Comparison of ENCODE assay signal across 8 mouse cellular contexts in genomic region chr13:13394096-13394395, GRCm38 (mm10). TPM values are rescaled to one million over a fixed set of nuclear protein-coding genes. Genes with fewer than 3 reads are reported as not detected.
DNase-seq lines count a peak whose midpoint lies in the region; ATAC-seq and TF ChIP-seq lines count a peak whose summit lies in the region.
"Not testable (repeated sequence)": the region's sequence is repeated elsewhere in the genome, so short reads cannot be mapped to it uniquely, and the experiment has no call there.

No protein-coding gene starts in this region.

- DNase-seq in R1 (ENCODE audit: low read depth, low spot score): peak; percentile 67
- peak; percentile 81 for DNase-seq in embryo, embryonic 11 days
- not testable (repeated sequence) for DNase-seq in layer of hippocampus, adult 2 months (ENCODE audit: low spot score in 2 of 2)
- peak; percentile 10 for DNase-seq in thymus, postnatal 14 days

- not testable (repeated sequence) for H3K36me3 ChIP-seq in hindbrain, embryonic 16.5 days (ENCODE audit: control insufficient read depth, insufficient read depth, low read length); lung, embryonic 16.5 days (ENCODE audit: control insufficient read depth, insufficient read depth, low read length); neural tube, embryonic 12.5 days

- ATAC-seq in granulocyte monocyte progenitor cell, adult 5-6 weeks (replicated peaks; ENCODE audit: poor library complexity, severe bottlenecking): peak; percentile 60
- not testable (repeated sequence) for ATAC-seq in hindbrain, embryonic 16.5 days
- peak; percentile 75 for ATAC-seq in lung, embryonic 16.5 days (ENCODE audit: low read depth)
- peak; percentile 79 for ATAC-seq in neural tube, embryonic 12.5 days (ENCODE audit: low FRiP score, low read depth)

- peak overlapping the region; percentile 51 for H3K4me2 ChIP-seq in hindbrain, embryonic 16.5 days (ENCODE audit: low read length)
- H3K4me2 ChIP-seq in lung, embryonic 16.5 days (ENCODE audit: low read depth, low read length): peak overlapping the region; percentile 58
- peak overlapping the region; percentile 52 for H3K4me2 ChIP-seq in neural tube, embryonic 12.5 days (replicated peaks)

- peak overlapping the region; percentile 44 for H3K4me3 ChIP-seq in hindbrain, embryonic 16.5 days (ENCODE audit: low read length)
- peak overlapping the region; percentile 36 for H3K4me3 ChIP-seq in layer of hippocampus, adult 2 months
- H3K4me3 ChIP-seq in lung, embryonic 16.5 days (ENCODE audit: low read length): peak overlapping the region; percentile 44
- peak overlapping the region; percentile 25; the same call in 1 of the 2 replicates for H3K4me3 ChIP-seq in neural tube, embryonic 12.5 days

- not testable (repeated sequence) for TF ChIP-seq CTCF in layer of hippocampus, adult 2 months (conservative IDR thresholded peaks at IDR 0.05)

- not testable (repeated sequence) for H3K27me3 ChIP-seq in hindbrain, embryonic 16.5 days (replicated peaks; ENCODE audit: control insufficient read depth, insufficient read depth, low read length); lung, embryonic 16.5 days (ENCODE audit: control insufficient read depth, insufficient read depth, low read depth, low read length); neural tube, embryonic 12.5 days (replicated peaks)

- not testable (repeated sequence) for H3K4me1 ChIP-seq in hindbrain, embryonic 16.5 days (ENCODE audit: control insufficient read depth, insufficient read depth, low read depth, low read length); lung, embryonic 16.5 days (replicated peaks; ENCODE audit: control insufficient read depth, insufficient read depth, low read length); neural tube, embryonic 12.5 days

- peak overlapping the region; percentile 48 for H3K9ac ChIP-seq in hindbrain, embryonic 16.5 days (ENCODE audit: low read depth, low read length)
- H3K9ac ChIP-seq in lung, embryonic 16.5 days (ENCODE audit: low read length); neural tube, embryonic 12.5 days: not testable (repeated sequence)

- H3K27ac ChIP-seq in hindbrain, embryonic 16.5 days (ENCODE audit: low read depth, low read length); layer of hippocampus, adult 2 months; lung, embryonic 16.5 days (ENCODE audit: low read length); neural tube, embryonic 12.5 days: not testable (repeated sequence)

- WGBS in hindbrain, embryonic 16.5 days: under 1% methylated on average over 12 of the region's 15 CpGs
- WGBS in lung, embryonic 16.5 days: under 1% methylated on average over 12 of the region's 15 CpGs
- WGBS in neural tube, embryonic 12.5 days: 2% methylated on average over 15 of the region's 15 CpGs

- H3K9me3 ChIP-seq in hindbrain, embryonic 16.5 days (ENCODE audit: control insufficient read depth, low read length); lung, embryonic 16.5 days (ENCODE audit: control insufficient read depth, low read length); neural tube, embryonic 12.5 days: not testable (repeated sequence)

RNA-seq across cellular contexts. Expression of gene Gpr137b, which starts 0.2 kb away (rescaled TPM):
- not detected in 2 replicates for total RNA-seq in granulocyte monocyte progenitor cell, adult 5-6 weeks (2014; fragmentation: Nextera tagmentation)
- total RNA-seq in granulocyte monocyte progenitor cell, adult 5-6 weeks (2017): 3.3 TPM in 1 of 2 replicates, not detected in the other
- 25.8 and 26.1 TPM in 2 replicates for polyA plus RNA-seq in hindbrain, embryonic 16.5 days (2015; fragmentation: Nextera tagmentation; extraction: Ambion mirVana)
- total RNA-seq in layer of hippocampus, adult 2 months (2021): 10 to 100 TPM; 21.5 to 21.6 TPM
- polyA plus RNA-seq in lung, embryonic 16.5 days (2015; fragmentation: Nextera tagmentation; extraction: Ambion mirVana): 14.2 and 18.9 TPM in 2 replicates
- 26.2 and 26.5 TPM in 2 replicates for polyA plus RNA-seq in neural tube, embryonic 12.5 days (2016; fragmentation: Nextera tagmentation; extraction: Ambion mirVana)

RNA-seq across cellular contexts. Expression of gene Nid1, which starts 43.3 kb away (rescaled TPM):
- not detected in 2 replicates for total RNA-seq in granulocyte monocyte progenitor cell, adult 5-6 weeks (2014; fragmentation: Nextera tagmentation)
- total RNA-seq in granulocyte monocyte progenitor cell, adult 5-6 weeks (2017): not detected in 2 replicates
- 63.8 and 78.5 TPM in 2 replicates for polyA plus RNA-seq in hindbrain, embryonic 16.5 days (2015; fragmentation: Nextera tagmentation; extraction: Ambion mirVana)
- total RNA-seq in layer of hippocampus, adult 2 months (2021): 1 to 10 TPM; 4.3 to 6.2 TPM
- 165 and 167 TPM in 2 replicates for polyA plus RNA-seq in lung, embryonic 16.5 days (2015; fragmentation: Nextera tagmentation; extraction: Ambion mirVana)
- 44.7 and 60.2 TPM in 2 replicates for polyA plus RNA-seq in neural tube, embryonic 12.5 days (2016; fragmentation: Nextera tagmentation; extraction: Ambion mirVana)
